Mouse (Mus musculus) midbrain, postnatal 0 days (tissue): Measurements from ENCODE around the gene Nexn. TPM values are rescaled to one million over a fixed set of nuclear protein-coding genes. Genes with fewer than 3 reads are reported as not detected.
"Not testable (repeated sequence)": the region's sequence is repeated elsewhere in the genome, so short reads cannot be mapped to it uniquely, and the experiment has no call there.

Experiments
- ATAC-seq: fragments of 200-750 bp; cut with Nextera tagmentation; 2 replicates; pipeline ENCODE4 v1.8.0; 2017; ENCODE audit warnings: moderate number of reproducible peaks, mild to moderate bottlenecking, moderate TSS enrichment, moderate library complexity; ENCODE audit not compliant: low FRiP score
- DNase-seq: peaks from one replicate; pipeline ENCODE4 v3.0.0-alpha.2; 2015; ENCODE audit warnings: low spot score
- H3K27ac ChIP-seq: fragments of 300-500 bp; sonication (generic); 2 replicates; pipeline ENCODE4 v1.5.1; 2014; ENCODE audit warnings: low read depth, mild to moderate bottlenecking, low read length, mixed read lengths
- H3K27me3 ChIP-seq: fragments of 300-500 bp; sonication (generic); 2 replicates; pipeline ENCODE4 v1.6.1; 2014; ENCODE audit warnings: low read length, control low read depth, mixed read lengths; ENCODE audit not compliant: insufficient read depth
- H3K36me3 ChIP-seq: fragments of 300-500 bp; sonication (generic); 2 replicates; pipeline ENCODE4 v1.6.1; 2014; ENCODE audit warnings: low read length, control low read depth, mixed read lengths; ENCODE audit not compliant: insufficient read depth
- H3K4me1 ChIP-seq: fragments of 300-500 bp; sonication (generic); 2 replicates; pipeline ENCODE4 v1.6.1; 2014; ENCODE audit warnings: mild to moderate bottlenecking, control low read depth, antibody characterized with exemption, low read length, mixed read lengths; ENCODE audit not compliant: insufficient read depth
- H3K4me2 ChIP-seq: fragments of 300-500 bp; sonication (generic); 2 replicates; pipeline ENCODE4 v1.6.1; 2014; ENCODE audit warnings: low read depth, mild to moderate bottlenecking, low read length, mixed read lengths; ENCODE audit not compliant: poor library complexity, severe bottlenecking
- H3K4me3 ChIP-seq: fragments of 300-500 bp; sonication (generic); 2 replicates; pipeline ENCODE4 v1.5.1; 2014; ENCODE audit warnings: low read depth, mild to moderate bottlenecking, low read length, moderate library complexity
- H3K9ac ChIP-seq: fragments of 300-500 bp; sonication (generic); replicated peaks from 2 replicates; pipeline ENCODE4 v1.6.1; 2014; ENCODE audit warnings: mild to moderate bottlenecking, low read length, moderate library complexity, mixed read lengths; ENCODE audit not compliant: poor library complexity, severe bottlenecking
- H3K9me3 ChIP-seq: fragments of 300-500 bp; sonication (generic); 2 replicates; pipeline ENCODE4 v1.6.1; 2016; ENCODE audit warnings: low read length, control low read depth
- CTCF ChIP-seq: IDR thresholded peaks from 2 replicates; pipeline ENCODE4 v1.5.1; 2016; ENCODE audit warnings: antibody characterized with exemption, mild to moderate bottlenecking
- WGBS: fragments of 180-500 bp; shearing (Covaris S2); extraction: QIAGEN DNeasy Blood & Tissue Kit; methylation state at CpG from one replicate; pipeline ENCODE4 v1.1.7; 2014; 5-methylcytosine and 5-hydroxymethylcytosine counted together
- polyA plus RNA-seq: library from polyadenylated mRNA; unstranded; fragments of >200 nt; fragmentation: Nextera tagmentation; extraction: Ambion mirVana; gene quantifications from 2 replicates; pipeline ENCODE4 v1.2.1, GENCODE M21; 2015
- total RNA-seq: library from RNA; depleted of rRNA; stranded (reverse); fragments of >200 nt; gene quantifications from 2 replicates; pipeline ENCODE4 v1.2.3, GENCODE M21; 2014

Gene Nexn
- total and polyA plus RNA-seq, 2 experiments from 2014 or later, result 0.11 to 2.3 TPM

DNA sequence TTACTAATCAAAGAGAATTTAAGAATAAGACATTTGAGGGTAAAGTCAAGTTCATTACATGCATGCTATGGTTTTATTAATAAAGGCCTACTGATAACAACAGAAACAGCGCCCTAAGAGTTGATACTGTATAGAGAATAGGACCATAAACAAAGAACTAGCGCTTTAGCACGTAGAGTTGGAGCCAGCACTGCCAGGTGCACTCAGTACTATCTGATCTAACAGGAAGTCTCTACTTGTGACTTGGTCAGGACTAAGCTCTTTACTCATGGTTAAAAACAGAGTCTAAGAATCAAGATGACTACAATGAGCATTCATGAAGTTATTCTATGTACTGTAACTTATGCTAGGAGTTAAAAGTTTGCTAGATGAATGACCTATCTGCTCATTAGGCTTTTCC, 61.6 kb downstream of the Nexn start:
- H3K27ac ChIP-seq, result no peak overlapping the region
- H3K9ac ChIP-seq, result no peak overlapping the region
- no peaks in the 10 kb centered on the region for H3K36me3 ChIP-seq
- ATAC-seq (no peak), DNase-seq (no peak)
- peaks cover 4% of the 10 kb centered on the region; the same call in 1 of the 2 replicates for H3K4me1 ChIP-seq
- H3K4me3 ChIP-seq, result no peak overlapping the region
- no peak overlapping the region for H3K4me2 ChIP-seq
- H3K9me3 ChIP-seq, result no peaks in the 10 kb centered on the region
- 86% methylated on average over 3 of the region's 3 CpGs for WGBS
- H3K27me3 ChIP-seq, result no peaks in the 10 kb centered on the region
- TF ChIP-seq CTCF, result no peak

- ATAC-seq (no peak), DNase-seq (no peak)
- WGBS, result 67% methylated on average over 3 of the region's 3 CpGs
- Histone ChIP-seq H3K9me3 (no peaks in the 10 kb centered on the region), H3K4me1 (peaks cover 4% of the 10 kb centered on the region; the same call in 1 of the 2 replicates), H3K9ac (no peak overlapping the region), H3K27ac (no peak overlapping the region), H3K4me2 (no peak overlapping the region), H3K4me3 (no peak overlapping the region), H3K36me3 (no peaks in the 10 kb centered on the region), H3K27me3 (no peaks in the 10 kb centered on the region)
- no peak for TF ChIP-seq CTCF
These were observed 62.2 kb downstream of the Nexn start for GRCm38 (mm10) chr3:152203996-152204395.

GRCm38 (mm10) chr3:152203411-152203810, 62.7 kb downstream of the Nexn start:
- DNase-seq (no peak), ATAC-seq (no peak)
- H3K36me3 ChIP-seq, result no peaks in the 10 kb centered on the region
- no peaks in the 10 kb centered on the region for H3K9me3 ChIP-seq
- 89% methylated on average over 6 of the region's 6 CpGs for WGBS
- no peak overlapping the region for H3K9ac ChIP-seq
- peaks cover under 1% of the 10 kb centered on the region; the same call in 1 of the 2 replicates for H3K4me1 ChIP-seq
- no peak overlapping the region for H3K4me2 ChIP-seq
- no peak overlapping the region for H3K4me3 ChIP-seq
- H3K27me3 ChIP-seq, result no peaks in the 10 kb centered on the region
- no peak for TF ChIP-seq CTCF
- no peak overlapping the region for H3K27ac ChIP-seq

DNA sequence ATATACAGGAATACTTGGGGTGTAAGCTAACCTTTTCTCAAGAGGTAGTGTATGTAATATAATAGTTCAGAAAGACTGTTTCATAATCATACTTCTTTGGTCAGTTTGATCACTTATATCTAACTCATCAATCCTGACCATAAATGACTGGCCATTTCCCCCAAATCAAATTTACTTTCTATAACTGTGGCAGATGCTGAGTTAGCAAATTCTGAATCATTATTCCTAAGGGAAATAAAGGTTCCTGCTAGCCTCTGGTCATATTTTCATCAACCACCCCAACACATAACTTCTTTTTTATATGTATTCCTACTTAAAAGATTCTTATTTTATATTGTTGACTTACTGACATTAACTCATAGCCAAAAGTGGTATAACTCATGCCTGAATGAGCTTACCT, 63.2 kb downstream of the Nexn start:
- ATAC-seq (no peak), DNase-seq (no peak)
- H3K9ac ChIP-seq, result no peak overlapping the region
- H3K36me3 ChIP-seq, result no peaks in the 10 kb centered on the region
- TF ChIP-seq CTCF, result no peak
- H3K4me1 ChIP-seq, result no peaks in the 10 kb centered on the region
- H3K27me3 ChIP-seq, result no peaks in the 10 kb centered on the region
- no peak overlapping the region for H3K27ac ChIP-seq
- H3K9me3 ChIP-seq, result no peaks in the 10 kb centered on the region
- H3K4me2 ChIP-seq, result no peak overlapping the region
- no peak overlapping the region for H3K4me3 ChIP-seq

DNA sequence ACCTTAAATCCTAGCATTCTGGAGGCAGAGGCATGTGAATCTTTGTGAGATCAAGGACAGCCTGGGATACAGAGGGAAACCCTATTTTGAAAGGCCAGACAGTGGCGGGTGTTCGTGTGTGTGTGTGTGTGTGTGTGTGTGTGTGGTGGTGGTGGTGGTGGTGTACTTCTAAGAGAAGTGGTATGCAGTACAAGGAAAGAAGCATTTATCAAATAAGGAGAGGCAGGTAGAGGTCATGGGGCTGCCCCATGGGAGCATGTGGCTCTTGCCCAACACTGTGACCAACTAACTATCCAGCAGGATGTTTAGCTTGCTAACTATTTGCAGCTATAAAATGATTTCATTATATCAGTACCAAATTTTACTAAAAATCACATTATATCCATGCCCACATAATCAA, 64.5 kb downstream of the Nexn start:
- no peaks in the 10 kb centered on the region for H3K4me1 ChIP-seq
- DNase-seq, result no peak
- H3K4me2 ChIP-seq, result no peak overlapping the region
- no peak overlapping the region for H3K27ac ChIP-seq
- no peaks in the 10 kb centered on the region for H3K9me3 ChIP-seq
- H3K36me3 ChIP-seq, result no peaks in the 10 kb centered on the region
- no peak overlapping the region for H3K4me3 ChIP-seq
- no peak for ATAC-seq
- no peak for TF ChIP-seq CTCF
- H3K27me3 ChIP-seq, result no peaks in the 10 kb centered on the region
- 88% methylated on average over 2 of the region's 2 CpGs for WGBS
- H3K9ac ChIP-seq, result no peak overlapping the region

- no peak overlapping the region for H3K9ac ChIP-seq
- no peaks in the 10 kb centered on the region for H3K27me3 ChIP-seq
- no peak overlapping the region for H3K4me2 ChIP-seq
- WGBS, result 95% methylated on average over 3 of the region's 3 CpGs
- no peak for ATAC-seq
- no peak for DNase-seq
- no peaks in the 10 kb centered on the region for H3K4me1 ChIP-seq
- H3K36me3 ChIP-seq, result no peaks in the 10 kb centered on the region
- TF ChIP-seq CTCF, result no peak
- H3K9me3 ChIP-seq, result no peaks in the 10 kb centered on the region
- no peak overlapping the region for H3K4me3 ChIP-seq
- no peak overlapping the region for H3K27ac ChIP-seq
These were observed 65.0 kb downstream of the Nexn start for GRCm38 (mm10) chr3:152201181-152201580.

GRCm38 (mm10) chr3:152199125-152199524, 67.0 kb downstream of the Nexn start:
- no peaks in the 10 kb centered on the region for H3K4me1 ChIP-seq
- no peaks in the 10 kb centered on the region for H3K9me3 ChIP-seq
- no peaks in the 10 kb centered on the region for H3K36me3 ChIP-seq
- no peak overlapping the region for H3K9ac ChIP-seq
- no peak for TF ChIP-seq CTCF
- no peak overlapping the region for H3K27ac ChIP-seq
- H3K4me3 ChIP-seq, result no peak overlapping the region
- no peak for DNase-seq
- no peak for ATAC-seq
- no peaks in the 10 kb centered on the region for H3K27me3 ChIP-seq
- no peak overlapping the region for H3K4me2 ChIP-seq
- 64% methylated on average over 3 of the region's 3 CpGs for WGBS

- H3K4me3 ChIP-seq, H3K4me1 ChIP-seq, H3K36me3 ChIP-seq, DNase-seq, H3K27ac ChIP-seq, H3K4me2 ChIP-seq, H3K27me3 ChIP-seq, H3K9me3 ChIP-seq, ATAC-seq, H3K9ac ChIP-seq: not testable (repeated sequence)
- WGBS, result 48% methylated on average over 2 of the region's 2 CpGs
These were observed 68.9 kb downstream of the Nexn start for GRCm38 (mm10) chr3:152197246-152197645.
